Mouse (Mus musculus) kidney, embryonic 15.5 days (tissue): ENCODE data around the gene Chd4. TPM values are rescaled to one million over a fixed set of nuclear protein-coding genes. Genes with fewer than 3 reads are reported as not detected.

Experiments
- ATAC-seq: fragments of 200-750 bp; cut with Nextera tagmentation; replicated peaks from 2 replicates; pipeline ENCODE4 v1.8.0; 2017; ENCODE audit warnings: moderate TSS enrichment; ENCODE audit not compliant: low FRiP score
- H3K27ac ChIP-seq: fragments of 300-500 bp; sonication (generic); 2 replicates; pipeline ENCODE4 v1.5.1; 2015; ENCODE audit warnings: mild to moderate bottlenecking, inconsistent platforms
- H3K27me3 ChIP-seq: fragments of 300-500 bp; sonication (generic); 2 replicates; pipeline ENCODE4 v1.6.1; 2015; ENCODE audit warnings: inconsistent platforms
- H3K36me3 ChIP-seq: fragments of 300-500 bp; sonication (generic); 2 replicates; pipeline ENCODE4 v1.6.1; 2015; ENCODE audit warnings: inconsistent platforms
- H3K4me1 ChIP-seq: fragments of 300-500 bp; sonication (generic); 2 replicates; pipeline ENCODE4 v1.6.1; 2015; ENCODE audit warnings: inconsistent platforms
- H3K4me2 ChIP-seq: fragments of 300-500 bp; sonication (generic); 2 replicates; pipeline ENCODE4 v1.6.1; 2015; ENCODE audit warnings: moderate library complexity, mild to moderate bottlenecking, inconsistent platforms
- H3K4me3 ChIP-seq: fragments of 300-500 bp; sonication (generic); replicated peaks from 2 replicates; pipeline ENCODE4 v1.5.1; 2015; ENCODE audit warnings: mild to moderate bottlenecking, inconsistent platforms
- H3K9ac ChIP-seq: fragments of 300-500 bp; sonication (generic); 2 replicates; pipeline ENCODE4 v1.6.1; 2015; ENCODE audit warnings: mild to moderate bottlenecking, inconsistent platforms
- H3K9me3 ChIP-seq: fragments of 300-500 bp; sonication (generic); replicated peaks from 2 replicates; pipeline ENCODE4 v1.6.1; 2016; ENCODE audit warnings: inconsistent platforms
- WGBS: fragments of 180-500 bp; shearing (Covaris S2); methylation state at CpG from one replicate; pipeline ENCODE4 v1.1.7; 2015; ENCODE audit warnings: mixed read lengths; 5-methylcytosine and 5-hydroxymethylcytosine counted together
- polyA plus RNA-seq: library from polyadenylated mRNA; unstranded; fragments of >200 nt; fragmentation: Nextera tagmentation; extraction: Ambion mirVana; gene quantifications from 2 replicates; pipeline ENCODE4 v1.2.1, GENCODE M21; 2015

Gene Chd4
- polyA plus RNA-seq, 1 experiment from 2014 or later = 99.2 TPM

- WGBS = 45% methylated on average over 7 of the region's 7 CpGs
- Histone ChIP-seq H3K27me3 (no peaks in the 10 kb centered on the region), H3K9ac (peak overlapping the region; percentile 55; the same call in 1 of the 2 replicates), H3K4me3 (peak overlapping the region; percentile 55), H3K9me3 (no peaks in the 10 kb centered on the region), H3K27ac (peak overlapping the region; percentile 84; the same call in 1 of the 2 replicates), H3K4me1 (peaks cover 61% of the 10 kb centered on the region), H3K36me3 (peaks cover 37% of the 10 kb centered on the region), H3K4me2 (peak overlapping the region; percentile 76)
- no peak for ATAC-seq
Observed at GRCm38 (mm10) chr6:125146148-125146547, 50.4 kb downstream of the Chd4 start.

- Histone ChIP-seq H3K9me3 (no peaks in the 10 kb centered on the region), H3K4me1 (peaks cover 61% of the 10 kb centered on the region), H3K9ac (no peak overlapping the region), H3K27me3 (no peaks in the 10 kb centered on the region), H3K27ac (peak overlapping the region; percentile 79), H3K36me3 (peaks cover 35% of the 10 kb centered on the region), H3K4me2 (peak overlapping the region; percentile 76), H3K4me3 (peak overlapping the region; percentile 55; the same call in 1 of the 2 replicates)
- ATAC-seq = no peak
- 65% methylated on average over 4 of the region's 4 CpGs for WGBS
Observed at GRCm38 (mm10) chr6:125146797-125147196, 51.0 kb downstream of the Chd4 start.

- H3K4me3 ChIP-seq = no peak overlapping the region; the same call in 1 of the 2 replicates
- H3K9ac ChIP-seq = no peak overlapping the region
- ATAC-seq = no peak; the same call in 1 of the 2 replicates
- peaks cover 61% of the 10 kb centered on the region for H3K4me1 ChIP-seq
- peaks cover 32% of the 10 kb centered on the region for H3K36me3 ChIP-seq
- no peaks in the 10 kb centered on the region for H3K27me3 ChIP-seq
- WGBS = 38% methylated on average over 10 of the region's 10 CpGs
- H3K4me2 ChIP-seq = peak overlapping the region; percentile 76
- no peaks in the 10 kb centered on the region for H3K9me3 ChIP-seq
- peak overlapping the region; percentile 79 for H3K27ac ChIP-seq
Observed at GRCm38 (mm10) chr6:125147329-125147728, 51.5 kb downstream of the Chd4 start.

GRCm38 (mm10) chr6:125148251-125148925 lies 52.6 kb downstream of the Chd4 start:
- ATAC-seq = peak; percentile 19
- WGBS = 38% methylated on average over 18 of the region's 18 CpGs
- 0 out of 2 replicates have a peak overlapping the region, but pooled peaks have one; percentile 11 for H3K9ac ChIP-seq
- no peaks in the 10 kb centered on the region for H3K27me3 ChIP-seq
- H3K4me1 ChIP-seq = peaks cover 69% of the 10 kb centered on the region
- H3K36me3 ChIP-seq = peaks cover 29% of the 10 kb centered on the region
- no peaks in the 10 kb centered on the region for H3K9me3 ChIP-seq
- peak overlapping the region; percentile 42 for H3K4me2 ChIP-seq
- H3K4me3 ChIP-seq = peak overlapping the region; percentile 19
- H3K27ac ChIP-seq = peak overlapping the region; percentile 79

GRCm38 (mm10) chr6:125148926-125149568 lies 53.3 kb downstream of the Chd4 start:
- H3K27me3 ChIP-seq = no peaks in the 10 kb centered on the region
- no peak overlapping the region for H3K4me3 ChIP-seq
- H3K4me2 ChIP-seq = peak overlapping the region; percentile 42
- no peaks in the 10 kb centered on the region for H3K9me3 ChIP-seq
- peaks cover 65% of the 10 kb centered on the region for H3K4me1 ChIP-seq
- ATAC-seq = 0 out of 2 replicates have a peak, but pooled peaks have one; percentile 6
- peak overlapping the region; percentile 79 for H3K27ac ChIP-seq
- peaks cover 23% of the 10 kb centered on the region for H3K36me3 ChIP-seq
- WGBS = 52% methylated on average over 16 of the region's 16 CpGs
- H3K9ac ChIP-seq = peak overlapping the region; percentile 12; the same call in 1 of the 2 replicates

- H3K9me3 ChIP-seq = no peaks in the 10 kb centered on the region
- ATAC-seq = no peak
- H3K27ac ChIP-seq = peak overlapping the region; percentile 79
- H3K9ac ChIP-seq = peak overlapping the region; percentile 12; the same call in 1 of the 2 replicates
- no peak overlapping the region for H3K4me3 ChIP-seq
- no peak overlapping the region for H3K4me2 ChIP-seq
- peaks cover 18% of the 10 kb centered on the region; the same call in 1 of the 2 replicates for H3K36me3 ChIP-seq
- WGBS = 63% methylated on average over 7 of the region's 7 CpGs
- H3K27me3 ChIP-seq = no peaks in the 10 kb centered on the region
- peaks cover 61% of the 10 kb centered on the region for H3K4me1 ChIP-seq
Observed at GRCm38 (mm10) chr6:125149569-125149950, 53.8 kb downstream of the Chd4 start.

- no peak overlapping the region for H3K9ac ChIP-seq
- peaks cover 47% of the 10 kb centered on the region for H3K4me1 ChIP-seq
- H3K9me3 ChIP-seq = no peaks in the 10 kb centered on the region
- H3K36me3 ChIP-seq = peaks cover 20% of the 10 kb centered on the region; the same call in 1 of the 2 replicates
- no peak for ATAC-seq
- H3K27ac ChIP-seq = no peak overlapping the region
- no peak overlapping the region for H3K4me3 ChIP-seq
- H3K27me3 ChIP-seq = no peaks in the 10 kb centered on the region
- H3K4me2 ChIP-seq = no peak overlapping the region
- 78% methylated on average over 22 of the region's 22 CpGs for WGBS
Observed at GRCm38 (mm10) chr6:125152212-125153017, 56.6 kb downstream of the Chd4 start.

GRCm38 (mm10) chr6:125153018-125153389 lies 57.2 kb downstream of the Chd4 start:
- Histone ChIP-seq H3K27ac (no peak overlapping the region), H3K9ac (no peak overlapping the region), H3K4me1 (peaks cover 47% of the 10 kb centered on the region), H3K4me2 (no peak overlapping the region), H3K36me3 (peaks cover 26% of the 10 kb centered on the region; the same call in 1 of the 2 replicates), H3K9me3 (no peaks in the 10 kb centered on the region), H3K4me3 (no peak overlapping the region), H3K27me3 (no peaks in the 10 kb centered on the region)
- WGBS = 74% methylated on average over 5 of the region's 5 CpGs
- no peak for ATAC-seq

- Histone ChIP-seq H3K36me3 (peaks cover 30% of the 10 kb centered on the region), H3K27me3 (no peaks in the 10 kb centered on the region), H3K9me3 (no peaks in the 10 kb centered on the region), H3K27ac (no peak overlapping the region), H3K4me1 (peaks cover 40% of the 10 kb centered on the region), H3K9ac (no peak overlapping the region), H3K4me2 (no peak overlapping the region), H3K4me3 (no peak overlapping the region)
- no peak for ATAC-seq
- WGBS = 81% methylated on average over 4 of the region's 4 CpGs
Observed at GRCm38 (mm10) chr6:125153682-125154081, 57.9 kb downstream of the Chd4 start.

GRCm38 (mm10) chr6:125154550-125154949 lies 58.8 kb downstream of the Chd4 start:
- Histone ChIP-seq H3K9ac (no peak overlapping the region), H3K4me3 (no peak overlapping the region), H3K4me2 (no peak overlapping the region), H3K9me3 (no peaks in the 10 kb centered on the region), H3K27ac (no peak overlapping the region), H3K36me3 (peaks cover 38% of the 10 kb centered on the region), H3K27me3 (no peaks in the 10 kb centered on the region), H3K4me1 (peaks cover 32% of the 10 kb centered on the region)
- ATAC-seq = no peak

GRCm38 (mm10) chr6:125155262-125155661 lies 59.5 kb downstream of the Chd4 start:
- Histone ChIP-seq H3K4me2 (no peak overlapping the region), H3K4me3 (no peak overlapping the region), H3K36me3 (peaks cover 45% of the 10 kb centered on the region), H3K9me3 (no peaks in the 10 kb centered on the region), H3K9ac (no peak overlapping the region), H3K27ac (no peak overlapping the region), H3K27me3 (no peaks in the 10 kb centered on the region), H3K4me1 (peaks cover 29% of the 10 kb centered on the region)
- no peak for ATAC-seq
- 76% methylated on average over 8 of the region's 8 CpGs for WGBS

GRCm38 (mm10) chr6:125156491-125156890 lies 60.7 kb downstream of the Chd4 start:
- no peak overlapping the region for H3K4me2 ChIP-seq
- peaks cover 39% of the 10 kb centered on the region for H3K4me1 ChIP-seq
- H3K4me3 ChIP-seq = no peak overlapping the region
- no peak for ATAC-seq
- no peak overlapping the region for H3K9ac ChIP-seq
- no peak overlapping the region for H3K27ac ChIP-seq
- H3K36me3 ChIP-seq = peaks cover 52% of the 10 kb centered on the region
- no peaks in the 10 kb centered on the region for H3K9me3 ChIP-seq
- H3K27me3 ChIP-seq = no peaks in the 10 kb centered on the region
- 85% methylated on average over 3 of the region's 3 CpGs for WGBS
